Mouse (Mus musculus): ENCODE data around the gene Igsf21.

- no peak for TF ChIP-seq CTCF (IDR thresholded peaks at IDR 0.05; ENCODE audit: low read depth, low read length)
- no peak for TF ChIP-seq POLR2A (IDR thresholded peaks at IDR 0.05; ENCODE audit: extremely low read depth, insufficient read depth, low read length)
These were observed 139.4 kb downstream of the Igsf21 start for GRCm38 (mm10) chr4:140107161-140107560.
